Mouse (Mus musculus): ENCODE measurements around the gene Rasgrf1. TPM values are rescaled to one million over a fixed set of nuclear protein-coding genes. Genes with fewer than 3 reads are reported as not detected.

Gene Rasgrf1
- total RNA-seq, 2 experiments from 2014 or later: 0.14 to 0.29 TPM

GRCm38 (mm10) chr9:89970886-89971486, 61.3 kb downstream of the Rasgrf1 start:
- no peak for DNase-seq

GRCm38 (mm10) chr9:89972321-89972720, 62.6 kb downstream of the Rasgrf1 start:
- no peak for DNase-seq

- no peak for DNase-seq
Observed at GRCm38 (mm10) chr9:89973856-89974255, 64.1 kb downstream of the Rasgrf1 start.

GRCm38 (mm10) chr9:89974463-89974931, 64.8 kb downstream of the Rasgrf1 start:
- DNase-seq: peak; percentile 19

GRCm38 (mm10) chr9:89976366-89976940, 66.7 kb downstream of the Rasgrf1 start:
- no peak for DNase-seq

- no peak for DNase-seq
Observed at GRCm38 (mm10) chr9:89979248-89979647, 69.5 kb downstream of the Rasgrf1 start.

GRCm38 (mm10) chr9:89982256-89982655, 72.5 kb downstream of the Rasgrf1 start:
- DNase-seq: no peak

GRCm38 (mm10) chr9:89988053-89988452, 78.3 kb downstream of the Rasgrf1 start:
- DNase-seq: no peak

GRCm38 (mm10) chr9:89988811-89989528, 79.3 kb downstream of the Rasgrf1 start:
- no peak for DNase-seq

- DNase-seq: no peak
Observed at GRCm38 (mm10) chr9:90006432-90006831, 96.7 kb downstream of the Rasgrf1 start.

- no peak for DNase-seq
Observed at GRCm38 (mm10) chr9:90007094-90007493, 97.4 kb downstream of the Rasgrf1 start.

GRCm38 (mm10) chr9:90008138-90008537, 98.4 kb downstream of the Rasgrf1 start:
- peak; percentile 9 for DNase-seq

GRCm38 (mm10) chr9:90011849-90012248, 102.1 kb downstream of the Rasgrf1 start:
- no peak for DNase-seq

- no peak for DNase-seq
Observed at GRCm38 (mm10) chr9:90014649-90015048, 104.9 kb downstream of the Rasgrf1 start.

- DNase-seq: no peak
Observed at GRCm38 (mm10) chr9:90016204-90016603, 106.5 kb downstream of the Rasgrf1 start.

GRCm38 (mm10) chr9:90020866-90021265, 111.2 kb downstream of the Rasgrf1 start:
- no peak for DNase-seq

- no peak for DNase-seq
Observed at GRCm38 (mm10) chr9:90021442-90021841, 111.7 kb downstream of the Rasgrf1 start.

GRCm38 (mm10) chr9:90027709-90028108, 118.0 kb downstream of the Rasgrf1 start:
- no peak for DNase-seq

GRCm38 (mm10) chr9:90033922-90034321, 124.2 kb downstream of the Rasgrf1 start:
- no peak for DNase-seq

- DNase-seq: no peak
Observed at GRCm38 (mm10) chr9:90035168-90035567, 125.5 kb downstream of the Rasgrf1 start.

GRCm38 (mm10) chr9:90035794-90036193, 126.1 kb downstream of the Rasgrf1 start:
- DNase-seq: no peak

- DNase-seq: no peak
Observed at GRCm38 (mm10) chr9:90036313-90036712, 126.6 kb downstream of the Rasgrf1 start.

- no peak for DNase-seq
Observed at GRCm38 (mm10) chr9:90038535-90038934, 128.8 kb downstream of the Rasgrf1 start.
